Mouse (Mus musculus) liver, embryonic 16.5 days (tissue): Measurements from ENCODE around the gene Acsm5. TPM values are rescaled to one million over a fixed set of nuclear protein-coding genes. Genes with fewer than 3 reads are reported as not detected.
"Not testable (repeated sequence)": the region's sequence is repeated elsewhere in the genome, so short reads cannot be mapped to it uniquely, and the experiment has no call there.

ENCODE experiments used
- ATAC-seq: fragments of 200-750 bp; cut with Nextera tagmentation; 2 replicates; pipeline ENCODE4 v1.8.0; 2017; ENCODE audit warnings: low read depth, mild to moderate bottlenecking, moderate number of reproducible peaks, moderate library complexity
- H3K27ac ChIP-seq: fragments of 300-500 bp; sonication (generic); 2 replicates; pipeline ENCODE4 v1.5.1; 2014; ENCODE audit warnings: mild to moderate bottlenecking, low read length
- H3K27me3 ChIP-seq: fragments of 300-500 bp; sonication (generic); 2 replicates; pipeline ENCODE4 v1.6.1; 2014; ENCODE audit warnings: low read depth, low read length, mixed read lengths; ENCODE audit not compliant: control insufficient read depth, insufficient read depth
- H3K36me3 ChIP-seq: fragments of 300-500 bp; sonication (generic); 2 replicates; pipeline ENCODE4 v1.6.1; 2014; ENCODE audit warnings: mild to moderate bottlenecking; ENCODE audit not compliant: control insufficient read depth, insufficient read depth
- H3K4me1 ChIP-seq: fragments of 300-500 bp; sonication (generic); 2 replicates; pipeline ENCODE4 v1.6.1; 2014; ENCODE audit warnings: low read depth, low read length, mixed read lengths; ENCODE audit not compliant: control insufficient read depth
- H3K4me2 ChIP-seq: fragments of 300-500 bp; sonication (generic); 2 replicates; pipeline ENCODE4 v1.6.1; 2014; ENCODE audit warnings: low read depth, low read length, mixed read lengths
- H3K4me3 ChIP-seq: fragments of 300-500 bp; sonication (generic); 2 replicates; pipeline ENCODE4 v1.5.1; 2014; ENCODE audit warnings: low read depth, mild to moderate bottlenecking, low read length
- H3K9ac ChIP-seq: fragments of 300-500 bp; sonication (generic); 2 replicates; pipeline ENCODE4 v1.6.1; 2014; ENCODE audit warnings: low read depth, low read length
- H3K9me3 ChIP-seq: fragments of 300-500 bp; sonication (generic); replicated peaks from 2 replicates; pipeline ENCODE4 v1.6.1; 2016; ENCODE audit warnings: low read length; ENCODE audit not compliant: control insufficient read depth
- WGBS: fragments of 180-500 bp; shearing (Covaris S2); extraction: QIAGEN DNeasy Blood & Tissue Kit; methylation state at CpG from one replicate; pipeline ENCODE4 v1.1.7; 2014; ENCODE audit not compliant: insufficient replicate concordance; 5-methylcytosine and 5-hydroxymethylcytosine counted together
- polyA plus RNA-seq: library from polyadenylated mRNA; unstranded; fragments of >200 nt; fragmentation: Nextera tagmentation; extraction: Ambion mirVana; gene quantifications from 2 replicates; pipeline ENCODE4 v1.2.1, GENCODE M21; 2015

Acsm5 gene
- polyA plus RNA-seq, 1 experiment from 2014 or later = 0.46 TPM

DNA sequence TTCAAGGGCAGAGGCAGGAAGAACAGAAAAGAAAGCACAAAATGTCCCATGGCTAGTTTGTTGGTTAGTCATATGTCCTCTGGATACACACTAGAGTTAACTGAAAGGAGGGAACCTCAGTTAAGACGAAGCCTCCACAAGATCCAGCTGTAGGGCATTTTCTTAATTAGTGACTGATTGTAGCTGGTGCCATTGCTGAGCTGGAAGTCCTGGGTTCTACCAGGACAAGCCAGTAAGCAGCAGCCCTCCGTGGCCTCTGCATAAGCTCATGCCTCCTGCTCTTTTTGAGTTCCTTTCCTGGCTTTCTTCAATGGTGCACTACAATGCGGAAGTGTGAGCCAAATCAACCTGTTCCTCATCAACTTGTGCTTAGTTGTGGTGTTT lies 41.2 kb downstream of the Acsm5 start:
- ATAC-seq = no peak
- no peak overlapping the region for H3K27ac ChIP-seq
- H3K36me3 ChIP-seq = no peaks in the 10 kb centered on the region
- H3K4me2 ChIP-seq = no peak overlapping the region
- H3K9ac ChIP-seq = no peak overlapping the region
- no peaks in the 10 kb centered on the region; the same call in 1 of the 2 replicates for H3K4me1 ChIP-seq
- 55% methylated on average over 3 of the region's 3 CpGs for WGBS
- H3K9me3 ChIP-seq = no peaks in the 10 kb centered on the region
- H3K27me3 ChIP-seq = no peaks in the 10 kb centered on the region
- H3K4me3 ChIP-seq = no peak overlapping the region

- Histone ChIP-seq H3K9ac (no peak overlapping the region), H3K9me3 (no peaks in the 10 kb centered on the region), H3K36me3 (no peaks in the 10 kb centered on the region), H3K27ac (no peak overlapping the region), H3K4me1 (no peaks in the 10 kb centered on the region; the same call in 1 of the 2 replicates), H3K27me3 (no peaks in the 10 kb centered on the region), H3K4me2 (no peak overlapping the region), H3K4me3 (no peak overlapping the region)
- no peak for ATAC-seq
- 29% methylated on average over 4 of the region's 4 CpGs for WGBS
These were observed 42.2 kb downstream of the Acsm5 start for GRCm38 (mm10) chr7:119561441-119561840.

DNA sequence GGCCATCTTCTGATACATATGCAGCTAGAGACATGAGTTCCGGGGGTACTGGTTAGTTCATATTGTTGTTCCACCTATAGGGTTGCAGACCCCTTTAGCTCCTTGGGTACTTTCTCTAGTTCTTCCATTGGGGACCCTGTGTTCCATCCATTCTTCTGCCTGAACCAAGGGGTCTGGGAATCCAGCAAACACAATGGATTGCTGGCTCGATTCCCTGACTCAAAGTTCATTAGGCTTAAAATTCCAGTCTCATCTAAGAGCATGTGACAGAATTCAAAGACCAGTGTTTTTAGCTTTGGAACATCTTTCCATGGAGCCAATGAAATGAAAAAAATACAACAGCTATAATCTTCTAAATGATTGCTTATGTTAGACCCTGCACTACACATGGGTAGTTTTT lies 43.2 kb downstream of the Acsm5 start:
- not testable (repeated sequence) for H3K27me3 ChIP-seq, H3K9ac ChIP-seq, ATAC-seq, H3K9me3 ChIP-seq, H3K4me3 ChIP-seq, H3K27ac ChIP-seq, H3K4me1 ChIP-seq, H3K4me2 ChIP-seq, H3K36me3 ChIP-seq
- WGBS = 67% methylated on average over 2 of the region's 2 CpGs

GRCm38 (mm10) chr7:119594530-119595107 lies 75.4 kb downstream of the Acsm5 start:
- no peak for ATAC-seq
- WGBS = 49% methylated on average over 3 of the region's 3 CpGs
- no peaks in the 10 kb centered on the region for H3K4me1 ChIP-seq
- H3K36me3 ChIP-seq = no peaks in the 10 kb centered on the region
- no peaks in the 10 kb centered on the region for H3K9me3 ChIP-seq
- H3K4me3 ChIP-seq = no peak overlapping the region
- no peak overlapping the region for H3K27ac ChIP-seq
- no peak overlapping the region for H3K4me2 ChIP-seq
- H3K27me3 ChIP-seq = no peaks in the 10 kb centered on the region
- H3K9ac ChIP-seq = no peak overlapping the region

Other genes starting within 250 kb of the Acsm5 start
- not detected in 2 replicates for gene Gp2, start 60.2 kb upstream of the Acsm5 start, polyA plus RNA-seq
- not detected in 2 replicates for gene Umod, start 40.2 kb upstream of the Acsm5 start, polyA plus RNA-seq
- not detected in 2 replicates for gene Pdilt, start 4.0 kb downstream of the Acsm5 start, polyA plus RNA-seq
- not detected in 2 replicates for gene Acsm2, start 34.9 kb downstream of the Acsm5 start, polyA plus RNA-seq
- gene Acsm1, start 87.6 kb downstream of the Acsm5 start, polyA plus RNA-seq = 15.5 and 16.7 TPM in 2 replicates
- gene Acsm4, start 170.6 kb downstream of the Acsm5 start, polyA plus RNA-seq = not detected in 2 replicates
- 19.1 and 19.8 TPM in 2 replicates for gene Thumpd1, start 201.3 kb downstream of the Acsm5 start, polyA plus RNA-seq
- 6.1 and 8.0 TPM in 2 replicates for gene Acsm3, start 241.5 kb downstream of the Acsm5 start, polyA plus RNA-seq